Mouse (Mus musculus): ENCODE data around the gene Inf2. TPM values are rescaled to one million over a fixed set of nuclear protein-coding genes. Genes with fewer than 3 reads are reported as not detected.

The Inf2 gene
- total and polyA plus RNA-seq, 3 experiments, result 13.9 to 131 (median 36.6) TPM

DNA sequence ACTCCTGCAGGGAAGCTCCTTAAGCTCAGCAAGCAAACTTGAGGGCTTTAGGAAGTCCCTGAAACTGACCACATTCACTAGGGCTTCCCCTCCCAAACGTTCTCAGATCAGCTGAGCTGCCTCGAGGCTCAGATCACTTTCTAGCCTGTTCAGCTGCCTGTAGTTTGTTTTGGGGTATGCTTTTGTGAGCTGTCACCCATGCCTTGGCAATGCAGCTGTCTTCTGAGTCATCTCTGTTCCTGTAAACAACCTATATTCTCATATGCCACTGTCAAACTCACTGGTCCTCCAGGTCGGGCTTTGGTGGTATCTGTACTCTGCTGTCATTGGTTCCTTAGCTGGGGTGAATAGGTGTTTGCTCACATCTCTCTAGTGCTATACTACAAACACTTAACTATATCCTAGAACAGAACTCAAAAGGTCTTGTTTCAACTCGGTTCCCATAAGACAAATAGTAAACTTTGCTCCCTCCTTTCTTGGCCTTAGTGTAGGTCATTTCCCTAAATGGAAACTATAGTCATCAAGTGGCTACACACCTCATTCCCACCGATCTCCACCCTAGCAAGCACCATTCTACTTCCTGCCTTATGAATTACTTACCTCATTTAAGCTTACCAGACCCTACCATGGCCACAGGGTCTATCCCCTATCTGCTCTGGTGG is 63.3 kb downstream of the Inf2 start:
- Histone ChIP-seq H3K79me2 (replicated peaks; ENCODE audit: control insufficient read depth, extremely low read depth, insufficient read depth, poor library complexity, severe bottlenecking) (no peaks in the 10 kb centered on the region), H3K36me3 (replicated peaks in 1 of 2; ENCODE audit: control insufficient read depth in 1 of 2, insufficient read depth in 1 of 2, low read length in 1 of 2) (peaks cover 84 to 99% of the 10 kb centered on the region in 2 experiments), H3K27me3 (replicated peaks) (no peaks in the 10 kb centered on the region), H3K4me1 (ENCODE audit: control insufficient read depth in 1 of 2, insufficient read depth in 2 of 2) (no peaks in the 10 kb centered on the region; a peak in 1 of 4 replicates), H3K9ac (ENCODE audit: insufficient read depth, low read depth) (no peak overlapping the region), H3K4me2 (ENCODE audit: insufficient read depth, low read depth, poor library complexity, severe bottlenecking) (no peak overlapping the region), H3K27ac (ENCODE audit: insufficient read depth, low read depth) (no peak overlapping the region), H3K9me3 (replicated peaks; ENCODE audit: low read length) (no peaks in the 10 kb centered on the region), H3K4me3 (replicated peaks in 1 of 3; ENCODE audit: low read depth in 2 of 3, low read length in 2 of 3, poor library complexity in 1 of 3) (no peak overlapping the region)
- no peak for TF ChIP-seq USF2 (conservative IDR thresholded peaks at IDR 0.05; ENCODE audit: low read depth, low read length)
- TF ChIP-seq SIN3A (IDR thresholded peaks at IDR 0.05; ENCODE audit: low read length), result no peak
- TF ChIP-seq POLR2AphosphoS2 (IDR thresholded peaks at IDR 0.05; ENCODE audit: low read depth, low read length), result no peak
- TF ChIP-seq SMC3 (IDR thresholded peaks at IDR 0.05; ENCODE audit: low read depth, low read length), result no peak
- TF ChIP-seq MAZ (IDR thresholded peaks at IDR 0.05; ENCODE audit: low read depth, low read length), result no peak
- no peak for TF ChIP-seq ZKSCAN1 (IDR thresholded peaks at IDR 0.05; ENCODE audit: borderline replicate concordance, low read depth, low read length)
- no peak for TF ChIP-seq JUND (conservative IDR thresholded peaks at IDR 0.05; ENCODE audit: low read depth, low read length)
- TF ChIP-seq TBP (conservative IDR thresholded peaks at IDR 0.05; ENCODE audit: low read depth, low read length), result no peak
- no peak for TF ChIP-seq CTCF (conservative IDR thresholded peaks at IDR 0.05 in 1 of 2, IDR thresholded peaks at IDR 0.05 in 1 of 2; ENCODE audit: low read depth in 2 of 2, low read length in 2 of 2)
- TF ChIP-seq BHLHE40 (IDR thresholded peaks at IDR 0.05; ENCODE audit: low read depth, low read length), result no peak
- no peak for TF ChIP-seq MAX (IDR thresholded peaks at IDR 0.05; ENCODE audit: low read length)
- TF ChIP-seq IRF4 (IDR thresholded peaks at IDR 0.05; ENCODE audit: low read depth, low read length), result no peak
- no peak for TF ChIP-seq CHD1 (IDR thresholded peaks at IDR 0.05; ENCODE audit: low read depth, low read length)
- no peak for TF ChIP-seq TCF12 (IDR thresholded peaks at IDR 0.05; ENCODE audit: low read depth, low read length)
- in situ Hi-C loops (cut with MboI; ENCODE audit: low pct_ligation_motif_present, low pct_unique_long_range_greater_than_20kb, low sequenced_read_pairs) (loop anchor here (10.0 kb wide), 1 partner anchor 203 kb away; no protein-coding TSS in a partner anchor), dilution Hi-C loops (cut with MboI; ENCODE audit: extremely low pct_ligation_motif_present, extremely low pct_unique_long_range_greater_than_20kb, low sequenced_read_pairs) (no loop called here)
- no peak for DNase-seq (ENCODE audit: extremely low read depth)

GRCm38 (mm10) chr12:112653157-112653824 is 64.7 kb downstream of the Inf2 start:
- dilution Hi-C loops (cut with MboI; ENCODE audit: extremely low pct_ligation_motif_present, extremely low pct_unique_long_range_greater_than_20kb, low sequenced_read_pairs) (no loop called here), in situ Hi-C loops (cut with MboI; ENCODE audit: low pct_ligation_motif_present, low pct_unique_long_range_greater_than_20kb, low sequenced_read_pairs) (loop anchor here (10.0 kb wide), 1 partner anchor 202 kb away; no protein-coding TSS in a partner anchor)
- Histone ChIP-seq H3K4me3 (replicated peaks in 1 of 3; ENCODE audit: low read depth in 2 of 3, low read length in 2 of 3, poor library complexity in 1 of 3) (no peak overlapping the region), H3K36me3 (replicated peaks in 1 of 2; ENCODE audit: control insufficient read depth in 1 of 2, insufficient read depth in 1 of 2, low read length in 1 of 2) (peaks cover 89 to 99% of the 10 kb centered on the region in 2 experiments), H3K9me3 (replicated peaks; ENCODE audit: low read length) (no peaks in the 10 kb centered on the region), H3K9ac (ENCODE audit: insufficient read depth, low read depth) (no peak overlapping the region), H3K4me2 (ENCODE audit: insufficient read depth, low read depth, poor library complexity, severe bottlenecking) (no peak overlapping the region), H3K27ac (ENCODE audit: insufficient read depth, low read depth) (no peak overlapping the region), H3K79me2 (replicated peaks; ENCODE audit: control insufficient read depth, extremely low read depth, insufficient read depth, poor library complexity, severe bottlenecking) (no peaks in the 10 kb centered on the region), H3K27me3 (replicated peaks) (no peaks in the 10 kb centered on the region), H3K4me1 (ENCODE audit: control insufficient read depth in 1 of 2, insufficient read depth in 2 of 2) (no peaks in the 10 kb centered on the region; a peak in 1 of 4 replicates)
- peak; percentile 80 for DNase-seq (ENCODE audit: extremely low read depth)
- TF ChIP-seq ETS1 (conservative IDR thresholded peaks at IDR 0.05; ENCODE audit: low read depth, low read length) (no peak), TCF12 (IDR thresholded peaks at IDR 0.05; ENCODE audit: low read depth, low read length) (no peak), RAD21 (IDR thresholded peaks at IDR 0.05; ENCODE audit: low read depth, low read length) (peak; percentile 80), SMC3 (IDR thresholded peaks at IDR 0.05; ENCODE audit: low read depth, low read length) (peak; percentile 78), POLR2AphosphoS2 (IDR thresholded peaks at IDR 0.05; ENCODE audit: low read depth, low read length) (no peak), ZNF384 (IDR thresholded peaks at IDR 0.05; ENCODE audit: low read depth, low read length) (no peak), CTCF (conservative IDR thresholded peaks at IDR 0.05 in 1 of 2, IDR thresholded peaks at IDR 0.05 in 1 of 2; ENCODE audit: low read depth in 2 of 2, low read length in 2 of 2) (peak; percentile 75 to 94)

Measured in CH12.LX (cell line).